Mouse (Mus musculus) small intestine, adult 2 months (tissue): ENCODE measurements at regions not wholly inside any gene's neighbourhood (a gene's known extent, or its start where the extent isn't known, plus 50 kb on each side); places are given as distances from the start of the nearest gene placed in this dataset.

Experiments used
- H3K27ac ChIP-seq: fragments of 200-500 bp; 2 replicates; pipeline ENCODE4 v1.5.1; 2012; ENCODE audit warnings: low read depth, low read length, control low read depth, inconsistent platforms; ENCODE audit not compliant: insufficient read depth
- H3K27me3 ChIP-seq: fragments of 200-500 bp; 2 replicates; pipeline ENCODE4 v1.6.1; 2012; ENCODE audit warnings: mild to moderate bottlenecking, moderate library complexity, low read length, inconsistent platforms; ENCODE audit not compliant: control insufficient read depth, insufficient read depth
- H3K36me3 ChIP-seq: fragments of 200-500 bp; 2 replicates; pipeline ENCODE4 v1.6.1; 2012; ENCODE audit warnings: mild to moderate bottlenecking, low read length, control low read depth, inconsistent platforms; ENCODE audit not compliant: control insufficient read depth, insufficient read depth
- H3K4me1 ChIP-seq: fragments of 200-500 bp; 2 replicates; pipeline ENCODE4 v1.6.1; 2012; ENCODE audit warnings: low read length, inconsistent platforms, mixed read lengths; ENCODE audit not compliant: control insufficient read depth, insufficient read depth, insufficient read length
- H3K4me3 ChIP-seq: fragments of 200-500 bp; 2 replicates; pipeline ENCODE4 v1.5.1; 2012; ENCODE audit warnings: low read depth, mild to moderate bottlenecking, control low read depth, inconsistent platforms, low read length, moderate library complexity
- CTCF ChIP-seq: fragments of 200-500 bp; IDR thresholded peaks from 2 replicates; pipeline ENCODE4 v1.5.1; 2012; ENCODE audit warnings: low read depth, mild to moderate bottlenecking, control low read depth, inconsistent platforms, low read length, moderate library complexity, mixed read lengths; ENCODE audit not compliant: insufficient replicate concordance, insufficient read length; ENCODE audit errors: extremely low read depth
- POLR2A ChIP-seq: fragments of 200-500 bp; IDR thresholded peaks from 2 replicates; pipeline ENCODE4 v1.6.1; 2012; ENCODE audit warnings: low read depth, mild to moderate bottlenecking, control low read depth, inconsistent platforms, low read length, moderate library complexity
- WGBS: fragments of 180-500 bp; shearing (Covaris S2); methylation state at CpG from one replicate; pipeline ENCODE4 v1.1.7; 2018; 5-methylcytosine and 5-hydroxymethylcytosine counted together

DNA sequence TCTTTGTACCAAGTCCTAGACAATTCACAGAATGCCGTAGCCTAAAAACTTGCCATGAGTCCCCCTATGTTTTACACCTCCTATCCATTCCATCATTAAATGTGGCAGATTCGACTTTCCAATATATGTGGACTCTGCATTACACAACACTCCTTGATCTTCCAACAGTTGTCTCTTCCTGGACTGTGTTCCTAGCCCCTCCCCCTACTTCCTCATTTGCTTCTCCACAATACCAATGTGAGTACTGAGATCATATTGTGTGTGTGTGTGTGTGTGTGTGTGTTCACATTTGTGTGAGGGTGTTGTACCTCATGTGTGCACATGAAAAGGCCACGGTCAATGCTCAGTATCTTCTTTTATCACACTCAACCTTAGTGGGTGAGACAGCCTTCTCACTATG is 144.5 kb upstream of the Klf6 start:
- Histone ChIP-seq H3K36me3 (no peaks in the 10 kb centered on the region), H3K4me3 (no peak overlapping the region), H3K4me1 (peaks cover 2% of the 10 kb centered on the region; the same call in 1 of the 2 replicates), H3K27ac (no peak overlapping the region), H3K27me3 (no peaks in the 10 kb centered on the region)
- no peak for TF ChIP-seq POLR2A
- TF ChIP-seq CTCF: no peak
- 82% methylated on average over 3 of the region's 3 CpGs for WGBS

DNA sequence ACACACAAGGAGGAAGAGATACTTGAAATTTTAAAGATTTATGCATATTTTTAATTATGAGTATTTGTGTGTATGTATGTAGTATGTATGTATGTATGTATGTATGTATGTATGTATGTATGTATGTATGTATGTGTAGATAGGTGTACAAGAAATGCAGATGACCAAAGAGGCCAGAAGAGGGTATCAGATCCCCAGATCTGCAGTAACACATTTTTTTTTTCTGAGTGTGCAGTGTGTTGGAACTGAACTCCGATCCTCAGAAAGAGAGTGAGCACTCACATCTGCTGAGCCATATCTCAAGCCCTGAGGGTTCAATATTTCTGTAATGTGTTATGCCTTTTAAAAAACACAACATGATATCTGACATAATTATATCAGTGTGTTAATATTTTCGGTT is 138.0 kb upstream of the Klf6 start:
- no peaks in the 10 kb centered on the region for H3K4me1 ChIP-seq
- no peak overlapping the region for H3K4me3 ChIP-seq
- H3K27ac ChIP-seq: no peak overlapping the region
- H3K36me3 ChIP-seq: no peaks in the 10 kb centered on the region
- 89% methylated on average over 2 of the region's 2 CpGs for WGBS
- no peaks in the 10 kb centered on the region for H3K27me3 ChIP-seq
- TF ChIP-seq POLR2A (no peak), CTCF (no peak)

DNA sequence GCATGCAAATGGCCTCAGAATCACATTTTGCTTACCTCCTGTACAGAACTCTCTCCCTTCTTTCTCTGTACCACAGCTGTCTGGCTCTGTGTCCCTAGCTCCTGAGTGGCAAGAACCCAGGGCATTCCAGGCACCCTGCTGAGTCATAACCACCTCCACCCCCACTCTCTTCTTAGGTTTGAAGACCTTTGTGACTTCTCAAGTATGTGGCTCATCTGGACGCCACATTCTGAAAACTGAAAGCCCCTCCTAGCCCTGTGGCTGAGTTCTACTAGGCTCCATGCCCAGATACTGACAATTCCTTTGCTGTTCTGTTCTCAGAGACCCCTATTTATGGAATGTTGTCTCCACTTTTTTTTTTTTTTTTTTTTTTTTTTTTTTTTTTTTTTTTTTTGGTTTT is 136.9 kb upstream of the Klf6 start:
- TF ChIP-seq CTCF (no peak), POLR2A (no peak)
- no peaks in the 10 kb centered on the region for H3K27me3 ChIP-seq
- no peaks in the 10 kb centered on the region for H3K4me1 ChIP-seq
- 84% methylated on average over 1 of the region's 1 CpGs for WGBS
- H3K27ac ChIP-seq: no peak overlapping the region
- no peaks in the 10 kb centered on the region for H3K36me3 ChIP-seq
- no peak overlapping the region for H3K4me3 ChIP-seq

DNA sequence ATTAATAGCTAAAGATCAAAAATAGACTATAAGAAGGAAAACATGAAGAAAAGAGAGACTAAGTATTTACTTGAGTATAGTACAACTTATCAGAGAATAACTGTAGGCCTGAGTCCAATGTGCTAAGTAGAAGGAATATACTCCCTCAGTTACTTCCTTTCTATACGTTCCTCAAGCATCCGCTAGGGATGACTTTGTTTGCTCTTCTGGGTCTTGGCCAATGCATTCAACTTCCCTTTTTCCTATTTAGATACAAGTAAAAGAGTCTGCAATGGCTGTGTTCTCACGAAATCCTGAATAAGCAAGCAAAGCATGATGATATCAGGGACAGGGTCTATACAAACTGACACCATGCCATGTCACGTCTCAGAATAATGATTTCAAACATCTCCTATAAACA is 135.3 kb upstream of the Klf6 start:
- WGBS: 63% methylated on average over 4 of the region's 4 CpGs
- TF ChIP-seq CTCF (no peak), POLR2A (no peak)
- no peaks in the 10 kb centered on the region for H3K36me3 ChIP-seq
- H3K4me1 ChIP-seq: no peaks in the 10 kb centered on the region
- H3K4me3 ChIP-seq: no peak overlapping the region
- H3K27ac ChIP-seq: no peak overlapping the region
- no peaks in the 10 kb centered on the region for H3K27me3 ChIP-seq

DNA sequence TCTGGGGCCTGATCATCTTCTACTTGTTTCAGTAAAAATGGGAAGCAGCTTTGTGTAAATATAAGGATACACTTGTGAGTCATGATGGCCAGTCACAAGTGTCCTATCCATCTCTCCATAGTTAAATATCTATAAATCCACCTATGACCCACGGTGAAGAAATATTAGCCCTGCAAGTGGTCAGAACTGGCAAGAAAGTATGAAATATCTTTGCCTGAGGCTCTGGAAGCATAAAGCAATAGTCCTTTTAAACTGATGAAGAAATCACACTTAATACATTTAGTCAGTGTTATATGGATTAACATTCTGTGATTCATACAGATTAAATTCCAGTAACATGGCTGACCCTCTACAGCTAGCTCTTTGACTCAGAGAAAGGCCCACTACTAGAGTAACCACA is 134.8 kb upstream of the Klf6 start:
- H3K27ac ChIP-seq: no peak overlapping the region
- no peaks in the 10 kb centered on the region for H3K36me3 ChIP-seq
- no peaks in the 10 kb centered on the region for H3K27me3 ChIP-seq
- WGBS: 72% methylated on average over 1 of the region's 1 CpGs
- H3K4me3 ChIP-seq: no peak overlapping the region
- TF ChIP-seq CTCF (no peak), POLR2A (no peak)
- no peaks in the 10 kb centered on the region for H3K4me1 ChIP-seq

DNA sequence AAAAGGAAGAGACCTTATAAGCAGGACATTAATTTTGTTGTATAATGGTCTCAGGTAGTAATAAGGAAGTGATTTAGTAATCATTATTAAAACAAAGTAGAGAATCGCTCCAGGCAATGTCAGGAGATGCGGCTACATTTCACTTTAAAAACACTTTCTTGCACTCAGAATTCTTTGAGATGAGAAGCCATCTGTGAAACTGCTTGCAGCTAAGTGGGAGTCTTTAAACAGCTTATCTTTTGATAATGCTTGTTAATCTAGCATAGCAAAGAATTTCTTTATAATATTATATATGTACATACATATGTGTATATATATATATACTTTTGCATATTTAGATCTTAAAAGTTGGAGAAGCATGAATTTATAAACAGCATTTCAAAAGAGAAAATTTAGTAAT is 133.1 kb upstream of the Klf6 start:
- no peaks in the 10 kb centered on the region for H3K27me3 ChIP-seq
- no peak overlapping the region for H3K27ac ChIP-seq
- TF ChIP-seq POLR2A (no peak), CTCF (no peak)
- no peaks in the 10 kb centered on the region for H3K36me3 ChIP-seq
- H3K4me3 ChIP-seq: no peak overlapping the region
- WGBS: 77% methylated on average over 2 of the region's 2 CpGs
- H3K4me1 ChIP-seq: no peaks in the 10 kb centered on the region

DNA sequence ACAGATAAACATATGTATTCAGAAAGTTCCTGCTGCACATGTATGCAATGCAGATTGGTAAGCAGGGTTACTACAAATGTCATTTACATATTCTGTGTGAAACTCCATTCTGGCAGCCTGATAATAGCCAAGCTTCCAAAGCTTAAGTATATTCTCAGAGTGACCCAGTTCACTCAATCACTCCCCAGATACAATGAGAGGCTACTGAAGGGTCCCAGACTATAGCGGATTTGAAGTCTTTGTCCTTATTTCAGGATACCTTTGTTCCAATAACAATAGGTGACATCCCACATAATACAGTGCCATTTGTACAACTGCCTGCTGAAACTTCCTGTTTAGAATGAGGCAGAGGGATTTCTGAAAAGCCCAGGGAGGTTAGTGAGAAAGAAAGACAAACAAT is 132.5 kb upstream of the Klf6 start:
- TF ChIP-seq POLR2A (no peak), CTCF (no peak)
- no peak overlapping the region for H3K27ac ChIP-seq
- H3K36me3 ChIP-seq: no peaks in the 10 kb centered on the region
- H3K4me1 ChIP-seq: no peaks in the 10 kb centered on the region
- WGBS: 93% methylated on average over 1 of the region's 1 CpGs
- H3K27me3 ChIP-seq: no peaks in the 10 kb centered on the region
- no peak overlapping the region for H3K4me3 ChIP-seq

DNA sequence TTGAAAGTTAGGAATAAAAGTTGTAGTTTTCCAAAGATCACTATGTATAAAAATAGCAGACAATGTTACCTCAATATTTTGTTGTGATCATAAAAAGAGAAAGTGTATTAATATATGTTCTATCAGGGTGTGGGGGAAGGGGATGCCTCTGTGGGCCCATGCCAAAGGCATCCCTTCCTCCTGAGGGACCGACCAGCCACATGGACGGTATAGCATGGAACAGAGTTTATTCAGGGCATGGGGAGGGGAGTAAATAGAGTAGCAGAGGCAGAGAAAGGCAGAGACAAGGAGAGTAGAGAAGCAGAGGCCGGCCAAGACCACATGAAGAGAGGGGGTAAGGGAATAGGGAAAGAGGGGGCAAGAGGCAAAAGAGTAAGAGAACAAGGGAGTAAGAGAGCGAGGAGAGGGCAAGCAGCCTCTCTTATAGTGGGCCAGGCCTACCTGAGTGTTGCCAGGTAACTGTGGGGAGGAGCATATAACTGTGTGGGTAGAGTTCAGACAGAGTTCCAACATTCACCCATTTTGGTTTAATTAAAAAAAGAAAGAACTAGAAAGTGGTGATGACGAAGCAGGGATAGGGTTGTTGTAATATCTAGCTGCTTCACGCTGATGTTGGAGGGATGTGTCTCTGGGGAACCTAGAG is 131.7 kb upstream of the Klf6 start:
- WGBS: 93% methylated on average over 6 of the region's 6 CpGs
- Histone ChIP-seq H3K4me1 (no peaks in the 10 kb centered on the region), H3K27me3 (no peaks in the 10 kb centered on the region), H3K27ac (no peak overlapping the region), H3K36me3 (no peaks in the 10 kb centered on the region), H3K4me3 (no peak overlapping the region)
- no peak for TF ChIP-seq CTCF
- no peak for TF ChIP-seq POLR2A
